9 mouse cellular contexts compared by ENCODE assay signal in the genomic region with DNA sequence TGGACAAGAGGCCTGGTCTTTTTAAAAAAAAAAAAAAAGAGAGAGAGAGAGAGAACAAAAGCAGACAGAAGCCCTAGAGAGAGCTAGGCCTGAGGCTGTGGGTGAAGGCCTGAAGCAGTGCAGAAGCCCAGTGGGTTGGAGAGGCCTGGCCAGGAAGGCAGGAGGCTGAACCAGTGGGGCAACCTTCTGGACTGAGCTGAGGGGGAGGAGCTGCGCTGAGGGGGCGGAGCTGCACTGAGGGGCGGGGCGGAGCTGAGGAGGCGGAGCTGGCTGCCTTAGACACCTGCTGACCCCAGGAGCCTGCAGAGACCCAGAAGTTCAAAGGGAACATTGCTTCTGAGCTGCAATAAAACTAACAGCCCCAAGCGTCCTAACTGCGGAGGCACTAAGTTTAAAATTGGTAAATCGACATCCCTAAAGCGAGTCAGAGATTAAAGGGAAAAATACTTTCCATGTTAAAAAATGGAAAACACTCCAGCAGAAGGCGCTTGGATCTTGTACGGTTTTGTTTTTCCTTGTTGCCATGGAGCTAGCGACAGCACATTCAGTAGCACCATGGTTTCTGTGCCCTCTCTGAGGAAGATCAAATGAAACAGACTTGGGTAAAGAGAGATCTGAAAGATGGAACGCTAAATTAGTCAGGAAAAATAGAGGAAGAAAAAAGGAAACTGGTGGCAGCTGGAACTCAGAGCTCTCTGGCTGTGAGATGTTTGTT.
DNase-seq lines count a peak whose midpoint lies in the region; ATAC-seq and TF ChIP-seq lines count a peak whose summit lies in the region.
"Had no signal": no experiment of that assay in that cellular context is flagged by ENCODE, and none has a peak within 500 bp of the region (broad histone marks: within the 10 kb centered on the region; RNA-seq: fewer than 3 reads in every experiment).

No protein-coding gene starts in this region.

- TF ChIP-seq POLR2A in liver, adult 2 months (IDR thresholded peaks at IDR 0.05; ENCODE audit: extremely low read depth, insufficient read depth, low read length): no peak

- intact Hi-C loops in heart, postnatal 36 days (cut with DNase I): no loop called here
- intact Hi-C loops in heart, postnatal 25 days (cut with DNase I): no loop called here

- H3K36me3 ChIP-seq in heart, embryonic 12.5 days: 0 out of 2 replicates have a peak, but pooled peaks cover 8% of the 10 kb centered on the region
- H3K36me3 ChIP-seq in forebrain, postnatal 0 days (ENCODE audit: insufficient read depth): no peaks in the 10 kb centered on the region
- no peaks in the 10 kb centered on the region for H3K36me3 ChIP-seq in liver, adult 2 months (ENCODE audit: control insufficient read depth, insufficient read depth, low read length)
- H3K36me3 ChIP-seq in neural tube, embryonic 11.5 days (ENCODE audit: control insufficient read depth, insufficient read depth, low read length): no peaks in the 10 kb centered on the region
- H3K36me3 ChIP-seq: limb, embryonic 13.5 days had no signal

- H3K79me2 ChIP-seq in liver, adult 2 months (ENCODE audit: control insufficient read depth, insufficient read depth, low read length): no peaks in the 10 kb centered on the region

- TF ChIP-seq CTCF in forebrain, postnatal 0 days (IDR thresholded peaks at IDR 0.05; ENCODE audit: low read depth): 0 out of 2 replicates have a peak, but pooled peaks have one; percentile 17
- TF ChIP-seq CTCF in liver, adult 2 months (IDR thresholded peaks at IDR 0.05; ENCODE audit: low read depth, low read length): no peak

- H3K27ac ChIP-seq in heart, embryonic 12.5 days (ENCODE audit: poor library complexity, severe bottlenecking): no peak overlapping the region; the same call in 1 of the 2 replicates
- no peak overlapping the region for H3K27ac ChIP-seq in forebrain, postnatal 0 days (ENCODE audit: low read depth, low read length)
- no peak overlapping the region for H3K27ac ChIP-seq in liver, adult 2 months (replicated peaks; ENCODE audit: insufficient read depth, low read depth, low read length)
- no peak overlapping the region for H3K27ac ChIP-seq in neural tube, embryonic 11.5 days (ENCODE audit: low read depth, low read length)

- H3K9me3 ChIP-seq in heart, embryonic 12.5 days (replicated peaks): peaks cover 13% of the 10 kb centered on the region
- H3K9me3 ChIP-seq in forebrain, postnatal 0 days (ENCODE audit: low read length): no peaks in the 10 kb centered on the region
- H3K9me3 ChIP-seq in neural tube, embryonic 11.5 days (ENCODE audit: control insufficient read depth, low read length): peaks cover 3% of the 10 kb centered on the region; the same call in 1 of the 2 replicates

- DNase-seq in heart, postnatal 36 days: no peak
- peak; percentile 46 for DNase-seq in forebrain, postnatal 0 days
- DNase-seq in liver, adult 2 months (ENCODE audit: extremely low read depth, low read depth, low spot score): peak; percentile 57
- peak; percentile 41 for DNase-seq in neural tube, embryonic 11.5 days (ENCODE audit: low spot score)
- no peak for DNase-seq in adrenal gland, adult (ENCODE audit: inconsistent age in 2 of 2, low spot score in 1 of 2)
- no peak for DNase-seq in heart, postnatal 25 days (ENCODE audit: low spot score)

- peak; percentile 53; the same call in 1 of the 2 replicates for ATAC-seq in heart, embryonic 12.5 days (ENCODE audit: insufficient number of reproducible peaks, low FRiP score)
- peak; percentile 83 for ATAC-seq in forebrain, postnatal 0 days
- ATAC-seq in neural tube, embryonic 11.5 days (ENCODE audit: insufficient read depth, low FRiP score, low TSS enrichment): no peak
- ATAC-seq in monocyte, adult 5-6 weeks (replicated peaks; ENCODE audit: insufficient number of reproducible peaks, low FRiP score, low TSS enrichment, poor library complexity, severe bottlenecking): no peak

- no peak overlapping the region for H3K4me2 ChIP-seq in heart, embryonic 12.5 days
- H3K4me2 ChIP-seq in forebrain, postnatal 0 days (ENCODE audit: low read depth): no peak overlapping the region
- H3K4me2 ChIP-seq in neural tube, embryonic 11.5 days (ENCODE audit: low read depth): no peak overlapping the region
- H3K4me2 ChIP-seq: limb, embryonic 13.5 days had no signal

- H3K27me3 ChIP-seq in heart, embryonic 12.5 days (replicated peaks): no peaks in the 10 kb centered on the region
- no peaks in the 10 kb centered on the region for H3K27me3 ChIP-seq in forebrain, postnatal 0 days (ENCODE audit: insufficient read depth, low read length)
- no peaks in the 10 kb centered on the region for H3K27me3 ChIP-seq in liver, adult 2 months (ENCODE audit: control insufficient read depth, insufficient read depth, low read length)
- no peaks in the 10 kb centered on the region for H3K27me3 ChIP-seq in neural tube, embryonic 11.5 days (ENCODE audit: control insufficient read depth, insufficient read depth, low read length)
- H3K27me3 ChIP-seq: limb, embryonic 13.5 days had no signal

- 36% methylated on average over 13 of the region's 13 CpGs for WGBS in heart, embryonic 12.5 days
- WGBS in forebrain, postnatal 0 days: 18% methylated on average over 13 of the region's 13 CpGs
- WGBS in liver, adult 2 months: 79% methylated on average over 13 of the region's 13 CpGs
- WGBS in neural tube, embryonic 11.5 days: 13% methylated on average over 13 of the region's 13 CpGs

- no peak overlapping the region for H3K4me3 ChIP-seq in heart, embryonic 12.5 days
- no peak overlapping the region for H3K4me3 ChIP-seq in forebrain, postnatal 0 days (ENCODE audit: low read depth, low read length)
- no peak overlapping the region for H3K4me3 ChIP-seq in liver, adult 2 months (ENCODE audit: insufficient read depth, low read depth, low read length)
- no peak overlapping the region for H3K4me3 ChIP-seq in neural tube, embryonic 11.5 days (ENCODE audit: low read depth, low read length)
- H3K4me3 ChIP-seq: limb, embryonic 13.5 days had no signal

- no peak overlapping the region for H3K9ac ChIP-seq in heart, embryonic 12.5 days
- no peak overlapping the region for H3K9ac ChIP-seq in forebrain, postnatal 0 days
- no peak overlapping the region for H3K9ac ChIP-seq in liver, adult 2 months (ENCODE audit: low read depth, low read length)
- H3K9ac ChIP-seq in neural tube, embryonic 11.5 days (ENCODE audit: low read length): no peak overlapping the region
- H3K9ac ChIP-seq: limb, embryonic 13.5 days had no signal

- peaks cover 18% of the 10 kb centered on the region for H3K4me1 ChIP-seq in heart, embryonic 12.5 days (replicated peaks)
- no peaks in the 10 kb centered on the region for H3K4me1 ChIP-seq in forebrain, postnatal 0 days (ENCODE audit: insufficient read depth)
- peaks cover 6% of the 10 kb centered on the region for H3K4me1 ChIP-seq in liver, adult 2 months (ENCODE audit: control insufficient read depth, insufficient read depth, low read length)
- H3K4me1 ChIP-seq in neural tube, embryonic 11.5 days (ENCODE audit: control insufficient read depth, insufficient read depth, low read length): no peaks in the 10 kb centered on the region

Comparison
In these comparisons a context has a peak if more than half of its experiments do, and no peak if none do; other contexts are left out.
1. ATAC-seq: peak in heart, embryonic 12.5 days (single experiment) and forebrain, postnatal 0 days (single experiment); none in neural tube, embryonic 11.5 days (single experiment) and monocyte, adult 5-6 weeks (single experiment).
2. DNase-seq: peak in forebrain, postnatal 0 days (single experiment), liver, adult 2 months (single experiment) and neural tube, embryonic 11.5 days (single experiment); none in heart, postnatal 36 days (0 of 2), adrenal gland, adult (0 of 2) and heart, postnatal 25 days (single experiment).